Mouse (Mus musculus) embryonic facial prominence, embryonic 13.5 days (tissue): ENCODE measurements around the gene Mef2d. TPM values are rescaled to one million over a fixed set of nuclear protein-coding genes. Genes with fewer than 3 reads are reported as not detected.

Source experiments
- ATAC-seq: fragments of 200-750 bp; cut with Nextera tagmentation; 2 replicates; pipeline ENCODE4 v1.8.0; 2017; ENCODE audit warnings: low read depth; ENCODE audit not compliant: insufficient number of reproducible peaks, insufficient read depth, low FRiP score, low TSS enrichment
- H3K27ac ChIP-seq: fragments of 300-500 bp; sonication (generic); 2 replicates; pipeline ENCODE4 v1.5.1; 2015; ENCODE audit warnings: moderate library complexity, mild to moderate bottlenecking, inconsistent platforms
- H3K27me3 ChIP-seq: fragments of 300-500 bp; sonication (generic); 2 replicates; pipeline ENCODE4 v1.6.1; 2015; ENCODE audit warnings: mild to moderate bottlenecking, inconsistent platforms
- H3K36me3 ChIP-seq: fragments of 300-500 bp; sonication (generic); 2 replicates; pipeline ENCODE4 v1.6.1; 2015; ENCODE audit warnings: mild to moderate bottlenecking, inconsistent platforms
- H3K4me1 ChIP-seq: fragments of 300-500 bp; sonication (generic); 2 replicates; pipeline ENCODE4 v1.6.1; 2015; ENCODE audit warnings: inconsistent platforms
- H3K4me2 ChIP-seq: fragments of 300-500 bp; sonication (generic); 2 replicates; pipeline ENCODE4 v1.6.1; 2015; ENCODE audit warnings: moderate library complexity, mild to moderate bottlenecking, inconsistent platforms
- H3K4me3 ChIP-seq: fragments of 300-500 bp; sonication (generic); 2 replicates; pipeline ENCODE4 v1.5.1; 2015; ENCODE audit warnings: mild to moderate bottlenecking, inconsistent platforms
- H3K9ac ChIP-seq: fragments of 300-500 bp; sonication (generic); 2 replicates; pipeline ENCODE4 v1.6.1; 2015; ENCODE audit warnings: mild to moderate bottlenecking, inconsistent platforms
- H3K9me3 ChIP-seq: fragments of 300-500 bp; sonication (generic); 2 replicates; pipeline ENCODE4 v1.6.1; 2016; ENCODE audit warnings: inconsistent platforms
- WGBS: fragments of 180-500 bp; shearing (Covaris S2); methylation state at CpG from one replicate; pipeline ENCODE4 v1.1.7; 2015; ENCODE audit warnings: mixed read lengths; 5-methylcytosine and 5-hydroxymethylcytosine counted together
- polyA plus RNA-seq: library from polyadenylated mRNA; unstranded; fragments of >200 nt; fragmentation: Nextera tagmentation; extraction: Ambion mirVana; gene quantifications from 2 replicates; pipeline ENCODE4 v1.2.1, GENCODE M21; 2015

The Mef2d gene
- polyA plus RNA-seq, 1 experiment from 2014 or later, result 18.2 TPM

GRCm38 (mm10) chr3:88144648-88145410, 2.7 kb downstream of the Mef2d start:
- 0 out of 2 replicates have a peak overlapping the region, but pooled peaks have one; percentile 33 for H3K27ac ChIP-seq
- peak overlapping the region; percentile 98 for H3K4me3 ChIP-seq
- peaks cover 85% of the 10 kb centered on the region for H3K4me1 ChIP-seq
- H3K9me3 ChIP-seq, result no peaks in the 10 kb centered on the region
- H3K27me3 ChIP-seq, result no peaks in the 10 kb centered on the region
- H3K36me3 ChIP-seq, result 0 out of 2 replicates have a peak, but pooled peaks cover 3% of the 10 kb centered on the region
- 71% methylated on average over 6 of the region's 6 CpGs for WGBS
- peak overlapping the region; percentile 94 for H3K4me2 ChIP-seq
- H3K9ac ChIP-seq, result peak overlapping the region; percentile 92
- no peak for ATAC-seq

DNA sequence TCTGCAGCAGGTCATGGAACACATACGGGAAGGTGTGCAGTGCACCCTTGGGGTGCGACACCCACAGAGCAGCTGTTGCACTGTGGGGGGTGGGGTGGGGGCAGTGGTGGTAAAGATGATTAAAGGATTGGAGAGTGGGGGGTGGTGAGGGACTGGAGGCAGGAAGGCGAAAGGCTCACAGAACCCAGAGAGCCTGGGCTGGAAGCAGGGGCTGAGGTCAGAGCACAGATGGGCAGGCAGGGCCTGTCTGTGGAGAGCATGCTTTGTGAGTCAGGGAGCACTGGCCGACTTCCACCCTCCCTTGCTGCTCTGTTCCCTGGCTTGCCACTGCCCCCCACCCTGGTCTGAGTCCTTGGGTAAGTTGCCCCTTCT, 3.2 kb downstream of the Mef2d start:
- H3K4me2 ChIP-seq, result peak overlapping the region; percentile 94
- no peak for ATAC-seq
- H3K27me3 ChIP-seq, result no peaks in the 10 kb centered on the region
- H3K9me3 ChIP-seq, result no peaks in the 10 kb centered on the region
- peak overlapping the region; percentile 33; the same call in 1 of the 2 replicates for H3K27ac ChIP-seq
- WGBS, result 19% methylated on average over 4 of the region's 4 CpGs
- 0 out of 2 replicates have a peak, but pooled peaks cover 3% of the 10 kb centered on the region for H3K36me3 ChIP-seq
- peak overlapping the region; percentile 92 for H3K9ac ChIP-seq
- H3K4me3 ChIP-seq, result no peak overlapping the region; the same call in 1 of the 2 replicates
- H3K4me1 ChIP-seq, result peaks cover 85% of the 10 kb centered on the region

DNA sequence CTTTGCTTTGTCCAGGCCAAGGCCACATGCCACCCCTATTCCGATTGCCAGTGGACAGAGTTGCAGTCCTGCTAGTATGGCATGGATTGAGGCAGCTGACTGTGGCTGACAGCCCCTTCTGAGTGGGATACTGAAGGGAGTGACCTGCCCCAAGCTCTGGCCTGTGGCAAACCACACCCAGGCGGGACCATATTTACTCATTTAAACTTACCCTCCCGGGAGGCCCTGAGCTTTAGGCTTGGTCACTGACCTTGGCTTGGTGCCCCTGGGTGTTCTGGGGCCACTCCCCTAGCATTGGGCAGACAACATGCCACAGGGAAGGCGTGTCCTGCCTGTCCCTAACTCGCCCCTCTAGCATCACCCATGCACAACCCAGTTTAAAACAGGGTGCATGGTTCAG, 3.8 kb downstream of the Mef2d start:
- Histone ChIP-seq H3K27ac (peak overlapping the region; percentile 33; the same call in 1 of the 2 replicates), H3K9me3 (no peaks in the 10 kb centered on the region), H3K4me3 (no peak overlapping the region; the same call in 1 of the 2 replicates), H3K4me2 (peak overlapping the region; percentile 94), H3K4me1 (peaks cover 85% of the 10 kb centered on the region), H3K9ac (peak overlapping the region; percentile 92), H3K36me3 (0 out of 2 replicates have a peak, but pooled peaks cover 3% of the 10 kb centered on the region), H3K27me3 (no peaks in the 10 kb centered on the region)
- no peak for ATAC-seq
- WGBS, result 46% methylated on average over 5 of the region's 5 CpGs

DNA sequence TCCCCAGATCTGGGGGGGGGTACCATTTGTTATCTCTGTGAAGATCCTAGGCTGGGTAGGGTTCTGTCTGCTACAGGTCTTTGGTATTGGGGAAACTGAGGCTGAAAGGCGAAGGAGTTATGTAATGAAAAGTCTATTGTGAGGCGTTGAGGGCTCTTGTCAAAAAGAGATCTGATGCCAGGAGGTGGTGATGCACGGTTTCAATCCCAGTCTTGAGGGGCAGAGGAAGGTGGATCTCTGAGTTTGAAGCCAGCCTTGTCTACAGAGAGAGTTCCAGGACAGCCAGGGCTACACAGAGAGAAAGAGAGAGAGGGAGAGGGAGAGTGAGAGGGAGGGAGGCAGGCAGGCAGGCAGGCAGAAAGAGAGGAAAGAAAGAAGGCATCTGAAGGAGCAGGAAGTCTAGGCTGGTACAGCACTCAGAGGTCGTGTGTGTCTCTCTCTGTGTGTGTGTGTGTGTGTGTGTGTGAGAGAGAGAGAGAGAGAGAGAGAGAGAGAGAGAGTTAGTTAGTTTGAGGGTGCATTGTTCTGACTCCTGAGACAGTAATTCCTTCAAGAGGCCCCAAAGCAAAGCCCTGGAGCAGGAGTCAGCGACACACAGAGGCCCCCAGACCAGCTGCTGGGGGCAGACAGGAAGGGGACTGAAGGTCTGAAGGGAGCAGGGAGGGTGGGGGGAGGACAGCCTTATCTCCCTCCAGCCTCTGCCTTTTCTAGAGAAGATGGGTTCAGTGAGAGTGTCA, 4.4 kb downstream of the Mef2d start:
- Histone ChIP-seq H3K27me3 (no peaks in the 10 kb centered on the region), H3K9ac (peak overlapping the region; percentile 92), H3K4me2 (0 out of 2 replicates have a peak overlapping the region, but pooled peaks have one; percentile 94), H3K9me3 (no peaks in the 10 kb centered on the region), H3K4me3 (no peak overlapping the region), H3K4me1 (peaks cover 85% of the 10 kb centered on the region), H3K36me3 (peaks cover 6% of the 10 kb centered on the region; the same call in 1 of the 2 replicates), H3K27ac (no peak overlapping the region)
- no peak for ATAC-seq
- WGBS, result 35% methylated on average over 5 of the region's 5 CpGs

GRCm38 (mm10) chr3:88147444-88147843, 5.3 kb downstream of the Mef2d start:
- H3K36me3 ChIP-seq, result peaks cover 6% of the 10 kb centered on the region; the same call in 1 of the 2 replicates
- WGBS, result 70% methylated on average over 2 of the region's 2 CpGs
- H3K4me1 ChIP-seq, result peaks cover 90% of the 10 kb centered on the region
- 0 out of 2 replicates have a peak overlapping the region, but pooled peaks have one; percentile 12 for H3K9ac ChIP-seq
- no peak overlapping the region; the same call in 1 of the 2 replicates for H3K27ac ChIP-seq
- no peak overlapping the region for H3K4me2 ChIP-seq
- no peaks in the 10 kb centered on the region for H3K9me3 ChIP-seq
- H3K4me3 ChIP-seq, result no peak overlapping the region
- no peak for ATAC-seq
- no peaks in the 10 kb centered on the region for H3K27me3 ChIP-seq

DNA sequence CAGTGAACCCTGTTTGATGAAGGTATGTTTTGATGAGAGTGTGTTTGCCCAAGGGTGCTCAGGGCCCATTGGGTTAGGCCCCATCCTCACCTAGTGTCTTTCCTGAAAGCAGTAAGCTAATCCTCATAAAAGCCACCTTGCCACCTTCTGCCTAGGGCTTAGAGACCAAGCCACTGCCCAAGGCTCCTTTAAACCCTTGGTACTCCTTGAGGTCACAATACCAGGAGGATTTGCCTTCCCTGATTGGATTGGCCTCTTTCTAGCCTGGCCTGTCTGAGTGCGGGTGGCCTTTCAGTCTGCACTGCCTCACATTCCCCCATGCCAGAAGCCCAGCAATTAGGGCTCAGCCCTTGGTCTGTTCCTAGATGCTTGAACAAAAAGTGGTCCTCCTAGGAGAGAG, 5.7 kb downstream of the Mef2d start:
- Histone ChIP-seq H3K4me2 (no peak overlapping the region), H3K27me3 (no peaks in the 10 kb centered on the region), H3K4me3 (no peak overlapping the region), H3K9me3 (no peaks in the 10 kb centered on the region), H3K27ac (no peak overlapping the region; the same call in 1 of the 2 replicates), H3K4me1 (peaks cover 90% of the 10 kb centered on the region), H3K36me3 (peaks cover 6% of the 10 kb centered on the region; the same call in 1 of the 2 replicates), H3K9ac (0 out of 2 replicates have a peak overlapping the region, but pooled peaks have one; percentile 12)
- 93% methylated on average over 1 of the region's 1 CpGs for WGBS
- ATAC-seq, result no peak

DNA sequence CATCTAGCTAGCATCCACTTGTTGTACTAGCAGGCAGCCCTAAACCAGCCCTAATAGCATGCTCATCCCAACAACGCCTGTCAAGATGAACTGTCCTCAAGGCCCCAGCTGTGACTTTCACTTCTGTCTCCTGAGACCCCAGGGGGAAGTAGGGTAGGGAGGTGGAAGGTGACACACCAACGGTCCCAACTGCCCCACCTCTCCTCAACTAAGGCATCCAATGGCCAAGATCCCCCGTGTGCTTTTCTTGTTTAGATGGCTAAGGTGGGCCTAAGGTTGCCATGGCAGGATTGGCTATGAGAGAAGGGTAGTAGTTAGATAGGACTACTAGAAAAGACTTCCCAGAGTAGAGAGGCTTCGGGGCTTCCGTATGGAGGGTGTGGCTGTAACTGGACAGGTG, 6.2 kb downstream of the Mef2d start:
- 87% methylated on average over 5 of the region's 5 CpGs for WGBS
- Histone ChIP-seq H3K4me3 (no peak overlapping the region), H3K27ac (0 out of 2 replicates have a peak overlapping the region, but pooled peaks have one; percentile 64), H3K9me3 (no peaks in the 10 kb centered on the region), H3K36me3 (peaks cover 6% of the 10 kb centered on the region; the same call in 1 of the 2 replicates), H3K27me3 (no peaks in the 10 kb centered on the region), H3K9ac (no peak overlapping the region), H3K4me1 (peaks cover 87% of the 10 kb centered on the region), H3K4me2 (peak overlapping the region; percentile 45; the same call in 1 of the 2 replicates)
- no peak for ATAC-seq

DNA sequence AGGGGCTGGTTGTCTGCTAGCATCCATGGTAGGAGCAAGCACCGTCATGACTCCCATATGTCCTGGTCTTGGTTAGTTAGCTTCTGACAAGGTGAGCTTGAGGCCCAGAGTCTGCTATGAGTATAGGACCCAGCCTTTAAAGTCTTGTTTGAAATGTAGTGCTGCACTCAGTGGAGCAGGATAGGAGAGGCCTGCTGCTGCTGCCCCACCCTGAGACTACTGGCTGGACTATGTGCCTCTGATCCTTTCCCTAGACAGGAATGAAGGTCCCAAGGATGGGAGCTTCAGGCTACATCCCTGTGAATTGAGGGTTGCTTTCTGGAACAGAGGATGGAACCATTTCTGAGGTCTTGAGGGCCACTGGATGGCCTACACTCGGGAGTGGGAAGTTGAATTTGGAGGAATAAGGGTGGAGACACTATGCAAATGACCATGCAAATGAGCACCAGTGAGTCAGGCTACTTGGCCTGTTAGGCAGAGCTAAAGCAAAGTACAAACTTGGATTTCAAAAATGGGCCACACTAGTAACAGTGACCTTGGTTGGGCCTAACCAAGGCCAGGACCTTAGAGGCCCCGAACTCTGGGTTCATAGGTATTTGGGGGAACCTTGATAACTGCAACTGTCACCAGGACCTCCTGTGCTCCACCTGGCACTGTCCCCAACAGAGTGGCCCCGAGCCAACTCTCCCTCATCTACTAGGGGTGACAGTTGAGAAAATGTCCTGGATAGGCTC, 6.8 kb downstream of the Mef2d start:
- Histone ChIP-seq H3K27me3 (no peaks in the 10 kb centered on the region), H3K9ac (peak overlapping the region; percentile 61), H3K27ac (peak overlapping the region; percentile 64), H3K9me3 (no peaks in the 10 kb centered on the region), H3K4me3 (no peak overlapping the region), H3K4me1 (peaks cover 81% of the 10 kb centered on the region), H3K36me3 (peaks cover 6% of the 10 kb centered on the region; the same call in 1 of the 2 replicates), H3K4me2 (peak overlapping the region; percentile 45)
- ATAC-seq, result no peak
- WGBS, result 67% methylated on average over 4 of the region's 4 CpGs

- peaks cover 75% of the 10 kb centered on the region for H3K4me1 ChIP-seq
- peak overlapping the region; percentile 64 for H3K27ac ChIP-seq
- H3K9ac ChIP-seq, result peak overlapping the region; percentile 61
- peak overlapping the region; percentile 45 for H3K4me2 ChIP-seq
- 20% methylated on average over 6 of the region's 6 CpGs for WGBS
- H3K9me3 ChIP-seq, result no peaks in the 10 kb centered on the region
- no peak for ATAC-seq
- no peaks in the 10 kb centered on the region for H3K27me3 ChIP-seq
- H3K4me3 ChIP-seq, result no peak overlapping the region
- peaks cover 6% of the 10 kb centered on the region; the same call in 1 of the 2 replicates for H3K36me3 ChIP-seq
Measured at GRCm38 (mm10) chr3:88149510-88149974, 7.4 kb downstream of the Mef2d start.

DNA sequence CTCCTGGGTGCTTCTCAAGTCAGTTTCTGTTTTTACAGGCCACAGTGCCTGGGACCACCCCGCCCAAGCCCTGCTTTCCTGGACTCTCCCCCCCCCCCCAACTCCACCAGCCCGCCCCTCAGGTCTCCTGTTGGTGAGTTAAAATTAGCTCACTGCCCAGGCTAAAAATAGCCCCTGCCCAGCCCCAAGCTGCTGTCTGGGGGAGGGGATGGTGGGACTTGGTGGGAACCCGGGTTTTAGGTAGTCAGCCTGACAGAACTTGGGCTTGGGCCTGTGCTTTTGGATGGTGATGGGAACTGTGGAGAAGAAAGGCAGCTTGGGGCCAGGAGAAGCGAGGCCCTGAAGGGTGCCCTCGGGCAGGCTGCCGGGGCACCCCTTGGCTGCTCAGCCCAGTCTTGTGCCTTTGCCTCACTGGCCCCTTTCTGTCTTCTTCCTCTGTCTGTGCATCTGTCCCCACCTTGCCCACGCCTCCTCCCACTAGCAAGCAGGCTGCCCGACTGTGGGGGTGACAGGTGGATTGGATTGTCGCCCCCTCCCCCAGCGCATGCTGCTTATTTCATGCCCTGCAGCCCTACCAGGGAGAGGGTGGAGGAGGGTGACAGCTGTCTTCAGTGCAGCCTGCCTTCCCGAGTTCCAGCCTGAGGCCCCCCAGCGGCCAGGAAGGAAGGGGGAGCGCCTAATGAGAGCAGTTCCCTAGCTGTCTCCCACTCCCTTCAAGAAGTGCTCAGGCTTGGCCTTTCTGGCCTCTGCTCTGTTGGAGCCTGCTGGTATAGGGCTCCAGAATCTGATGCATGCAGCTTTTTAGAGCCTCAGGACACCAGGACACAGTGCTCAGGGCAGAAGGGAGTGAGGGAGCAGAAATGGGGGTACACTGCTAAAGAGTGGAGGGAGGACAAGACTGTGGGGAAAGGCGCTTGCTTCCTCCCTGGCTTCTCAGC, 8.2 kb downstream of the Mef2d start:
- Histone ChIP-seq H3K4me3 (peak overlapping the region; percentile 7; the same call in 1 of the 2 replicates), H3K4me2 (peak overlapping the region; percentile 45), H3K9me3 (no peaks in the 10 kb centered on the region), H3K36me3 (peaks cover 6% of the 10 kb centered on the region), H3K27me3 (no peaks in the 10 kb centered on the region), H3K4me1 (peaks cover 67% of the 10 kb centered on the region), H3K27ac (peak overlapping the region; percentile 69; the same call in 1 of the 2 replicates), H3K9ac (peak overlapping the region; percentile 61)
- 19% methylated on average over 14 of the region's 14 CpGs for WGBS
- no peak for ATAC-seq
